Mouse (Mus musculus) G1E (cell line): ENCODE data around the gene Pla2g3. TPM values are rescaled to one million over a fixed set of nuclear protein-coding genes. Genes with fewer than 3 reads are reported as not detected.

Source experiments
- ATAC-seq: 2 replicates; pipeline ENCODE4 v1.8.0; 2016; ENCODE audit warnings: mild to moderate bottlenecking; ENCODE audit not compliant: insufficient number of reproducible peaks, poor library complexity, low FRiP score, severe bottlenecking; ENCODE audit errors: extremely low read depth
- DNase-seq: peaks from one replicate; pipeline ENCODE4 v3.0.0; 2012; ENCODE audit warnings: low spot score
- H3K27me3 ChIP-seq: 2 replicates; pipeline ENCODE4 v1.6.1; 2012; ENCODE audit warnings: mild to moderate bottlenecking, low read length, inconsistent platforms; ENCODE audit not compliant: insufficient read depth
- H3K36me3 ChIP-seq: replicated peaks from 2 replicates; pipeline ENCODE3; 2012; ENCODE audit warnings: mild to moderate bottlenecking, inconsistent platforms
- H3K4me1 ChIP-seq: 2 replicates; pipeline ENCODE4 v1.6.1; 2012; ENCODE audit warnings: low read depth, low read length, inconsistent platforms, mixed read lengths; ENCODE audit not compliant: insufficient read depth
- H3K4me3 ChIP-seq: 2 replicates; pipeline ENCODE4 v1.5.1; 2012; ENCODE audit warnings: low read depth, mild to moderate bottlenecking, inconsistent platforms, low read length, moderate library complexity, mixed read lengths
- H3K9me3 ChIP-seq: replicated peaks from 2 replicates; pipeline ENCODE4 v1.6.1; 2012; ENCODE audit warnings: inconsistent platforms
- CTCF ChIP-seq: IDR thresholded peaks from 2 replicates; pipeline ENCODE4 v1.5.1; 2012; ENCODE audit warnings: low read depth, low read length, inconsistent platforms, mixed read lengths
- GATA1 ChIP-seq: IDR thresholded peaks from 2 replicates; pipeline ENCODE4 v1.6.1; 2012; ENCODE audit warnings: borderline replicate concordance, low read length, inconsistent platforms, mixed read lengths
- GATA2 ChIP-seq: IDR thresholded peaks from 2 replicates; pipeline ENCODE4 v1.6.1; 2012; ENCODE audit warnings: low read depth, low read length, inconsistent platforms, borderline replicate concordance
- POLR2AphosphoS5 ChIP-seq: IDR thresholded peaks from 2 replicates; pipeline ENCODE4 v1.6.1; 2012; ENCODE audit warnings: low read depth, low read length, inconsistent platforms; ENCODE audit not compliant: insufficient replicate concordance
- TAL1 ChIP-seq: conservative IDR thresholded peaks from 2 replicates; pipeline ENCODE4 v1.6.1; 2012; ENCODE audit warnings: low read depth, low read length, inconsistent platforms, mixed read lengths
- polyA plus RNA-seq: library from polyadenylated mRNA; stranded (reverse); fragments of >175 nt; gene quantifications from 2 replicates; pipeline ENCODE4 v1.2.3, GENCODE M21; 2012
- total RNA-seq, 2 experiments: library from RNA; stranded (forward) in 1 of 2; stranded (reverse) in 1 of 2; fragments of 200-1000 nt in 1 of 2; fragments of >200 nt in 1 of 2; fragmentation: Nextera tagmentation in 1 of 2; gene quantifications; 2 replicates each; pipeline ENCODE4 v1.2.3; 2014 to 2017

Pla2g3 gene
- total and polyA plus RNA-seq, 3 experiments, result 0.11 TPM; not detected in 2

GRCm38 (mm10) chr11:3526979-3527738 is 39.1 kb downstream of the Pla2g3 start:
- ATAC-seq (no peak), DNase-seq (no peak)
- no peak for TF ChIP-seq POLR2AphosphoS5
- TF ChIP-seq GATA2, result no peak
- TF ChIP-seq CTCF, result no peak
- Histone ChIP-seq H3K4me1 (no peaks in the 10 kb centered on the region), H3K36me3 (no peaks in the 10 kb centered on the region), H3K4me3 (no peak overlapping the region), H3K27me3 (peaks cover 18% of the 10 kb centered on the region), H3K9me3 (no peaks in the 10 kb centered on the region)

GRCm38 (mm10) chr11:3527766-3528165 is 39.7 kb downstream of the Pla2g3 start:
- Histone ChIP-seq H3K9me3 (no peaks in the 10 kb centered on the region), H3K4me3 (no peak overlapping the region), H3K27me3 (peaks cover 18% of the 10 kb centered on the region), H3K4me1 (no peaks in the 10 kb centered on the region), H3K36me3 (no peaks in the 10 kb centered on the region)
- no peak for ATAC-seq
- no peak for DNase-seq
- TF ChIP-seq CTCF, result no peak
- TF ChIP-seq GATA2, result no peak
- no peak for TF ChIP-seq POLR2AphosphoS5
- TF ChIP-seq TAL1, result no peak
- no peak for TF ChIP-seq GATA1

GRCm38 (mm10) chr11:3528208-3528607 is 40.1 kb downstream of the Pla2g3 start:
- Histone ChIP-seq H3K36me3 (no peaks in the 10 kb centered on the region), H3K4me3 (no peak overlapping the region), H3K4me1 (no peaks in the 10 kb centered on the region), H3K9me3 (no peaks in the 10 kb centered on the region), H3K27me3 (peaks cover 18% of the 10 kb centered on the region)
- DNase-seq (no peak), ATAC-seq (no peak)
- TF ChIP-seq CTCF, result no peak
- TF ChIP-seq GATA2, result no peak
- no peak for TF ChIP-seq TAL1
- no peak for TF ChIP-seq GATA1
- no peak for TF ChIP-seq POLR2AphosphoS5

- Histone ChIP-seq H3K36me3 (no peaks in the 10 kb centered on the region), H3K4me3 (no peak overlapping the region), H3K4me1 (no peaks in the 10 kb centered on the region), H3K27me3 (peaks cover 14% of the 10 kb centered on the region; the same call in 1 of the 2 replicates), H3K9me3 (no peaks in the 10 kb centered on the region)
- DNase-seq (no peak), ATAC-seq (no peak)
- TF ChIP-seq TAL1 (no peak), GATA2 (no peak)
Observed at GRCm38 (mm10) chr11:3529476-3530252, 41.6 kb downstream of the Pla2g3 start.

- no peaks in the 10 kb centered on the region for H3K9me3 ChIP-seq
- ATAC-seq, result no peak
- H3K4me1 ChIP-seq, result 0 out of 2 replicates have a peak, but pooled peaks cover 2% of the 10 kb centered on the region
- TF ChIP-seq GATA2 (no peak), TAL1 (no peak), CTCF (no peak), POLR2AphosphoS5 (no peak), GATA1 (no peak)
- DNase-seq, result no peak
- H3K36me3 ChIP-seq, result no peaks in the 10 kb centered on the region
- H3K27me3 ChIP-seq, result peaks cover 15% of the 10 kb centered on the region; the same call in 1 of the 2 replicates
- no peak overlapping the region for H3K4me3 ChIP-seq
Observed at GRCm38 (mm10) chr11:3530731-3531130, 42.6 kb downstream of the Pla2g3 start.

GRCm38 (mm10) chr11:3531634-3532033 is 43.5 kb downstream of the Pla2g3 start:
- Histone ChIP-seq H3K4me3 (no peak overlapping the region), H3K4me1 (0 out of 2 replicates have a peak, but pooled peaks cover 2% of the 10 kb centered on the region), H3K9me3 (no peaks in the 10 kb centered on the region), H3K36me3 (no peaks in the 10 kb centered on the region), H3K27me3 (peaks cover 20% of the 10 kb centered on the region; the same call in 1 of the 2 replicates)
- ATAC-seq (no peak), DNase-seq (no peak)
- TF ChIP-seq GATA1 (no peak), CTCF (no peak), GATA2 (no peak), TAL1 (no peak), POLR2AphosphoS5 (no peak)
